Mouse (Mus musculus) lung, postnatal 0 days (tissue): ENCODE data around the gene Gm26938. TPM values are rescaled to one million over a fixed set of nuclear protein-coding genes. Genes with fewer than 3 reads are reported as not detected.

ENCODE experiments used
- ATAC-seq: fragments of 200-750 bp; cut with Nextera tagmentation; 2 replicates; pipeline ENCODE4 v1.8.0; 2017; ENCODE audit warnings: moderate library complexity
- DNase-seq: peaks from one replicate; pipeline ENCODE4 v3.0.0-alpha.2; 2016; ENCODE audit warnings: low spot score
- H3K27ac ChIP-seq: fragments of 300-500 bp; sonication (generic); 2 replicates; pipeline ENCODE4 v1.5.1; 2014; ENCODE audit warnings: antibody characterized with exemption, mild to moderate bottlenecking, low read length, mixed read lengths
- H3K27me3 ChIP-seq: fragments of 300-500 bp; sonication (generic); replicated peaks from 2 replicates; pipeline ENCODE4 v1.6.1; 2014; ENCODE audit warnings: low read length, mixed read lengths; ENCODE audit not compliant: insufficient read depth
- H3K36me3 ChIP-seq: fragments of 300-500 bp; sonication (generic); 2 replicates; pipeline ENCODE4 v1.6.1; 2014; ENCODE audit warnings: low read length, mixed read lengths; ENCODE audit not compliant: insufficient read depth
- H3K4me1 ChIP-seq: fragments of 300-500 bp; sonication (generic); 2 replicates; pipeline ENCODE4 v1.6.1; 2014; ENCODE audit warnings: antibody characterized with exemption, low read depth, low read length, mixed read lengths; ENCODE audit not compliant: insufficient read depth
- H3K4me2 ChIP-seq: fragments of 300-500 bp; sonication (generic); replicated peaks from 2 replicates; pipeline ENCODE4 v1.6.1; 2014; ENCODE audit warnings: low read depth, mild to moderate bottlenecking, low read length, moderate library complexity, mixed read lengths
- H3K4me3 ChIP-seq: fragments of 300-500 bp; sonication (generic); 2 replicates; pipeline ENCODE4 v1.5.1; 2014; ENCODE audit warnings: low read depth, low read length
- H3K9ac ChIP-seq: fragments of 300-500 bp; sonication (generic); replicated peaks from 2 replicates; pipeline ENCODE4 v1.6.1; 2014; ENCODE audit warnings: low read depth, mild to moderate bottlenecking
- H3K9me3 ChIP-seq: fragments of 300-500 bp; sonication (generic); 2 replicates; pipeline ENCODE4 v1.6.1; 2016; ENCODE audit warnings: low read length, mixed read lengths
- CTCF ChIP-seq: IDR thresholded peaks from 2 replicates; pipeline ENCODE4 v1.5.1; 2016; ENCODE audit warnings: antibody characterized with exemption, mild to moderate bottlenecking
- EP300 ChIP-seq: IDR thresholded peaks from 2 replicates; pipeline ENCODE4 v1.6.1; 2016; ENCODE audit warnings: antibody characterized with exemption, mild to moderate bottlenecking, control low read depth
- WGBS: fragments of 180-500 bp; shearing (Covaris S2); extraction: QIAGEN DNeasy Blood & Tissue Kit; methylation state at CpG from one replicate; pipeline ENCODE4 v1.1.7; 2014; 5-methylcytosine and 5-hydroxymethylcytosine counted together
- polyA plus RNA-seq: library from polyadenylated mRNA; unstranded; fragments of >200 nt; fragmentation: Nextera tagmentation; extraction: Ambion mirVana; gene quantifications from 2 replicates; pipeline ENCODE4 v1.2.1, GENCODE M21; 2015

The Gm26938 gene
- polyA plus RNA-seq = 0.33 TPM in 1 of 2 replicates, not detected in the other

DNA sequence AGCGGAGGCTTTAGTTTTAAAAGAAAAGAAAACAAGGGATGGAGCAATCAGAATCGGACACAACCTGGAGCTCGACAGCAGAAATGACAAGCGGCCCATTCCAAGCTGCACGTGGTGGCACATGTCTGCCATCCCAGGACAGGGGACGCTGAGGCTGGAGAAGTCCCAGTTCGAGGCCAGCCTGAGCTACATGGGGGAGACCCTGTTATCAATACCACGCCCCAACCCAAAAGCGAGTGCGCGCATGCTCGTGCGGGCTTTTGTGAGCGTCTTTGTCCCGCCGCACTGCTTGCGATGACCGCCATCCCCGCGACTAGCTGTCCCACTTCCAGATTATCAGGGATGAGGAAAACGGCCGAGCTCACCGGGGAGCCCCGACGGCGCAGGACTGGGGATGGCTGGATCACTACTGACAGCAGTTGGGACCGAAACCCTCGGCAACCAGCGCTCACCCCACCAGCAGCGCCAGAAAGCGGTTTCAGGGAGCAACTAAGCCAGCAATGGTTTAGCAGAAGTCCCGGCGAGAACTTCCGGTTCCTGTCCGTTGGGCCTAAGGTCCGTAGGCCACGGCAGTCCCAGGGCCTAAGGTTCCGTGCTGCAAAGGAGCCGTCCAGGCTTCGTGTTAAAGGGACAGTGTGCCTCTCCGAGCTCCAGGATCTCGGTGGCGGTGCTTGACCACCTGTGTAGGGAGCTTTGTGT lies at the start of gene Gm26938, which contains the start of gene Psmg3:
Gm26938 (minus strand) TSS at position 51 of the 699 bp plus-strand sequence.
Psmg3 (minus strand) TSS at position 529 of the 699 bp plus-strand sequence.
- Histone ChIP-seq H3K36me3 (peaks cover 4% of the 10 kb centered on the region; the same call in 1 of the 2 replicates), H3K4me2 (peak within 1 kb of the TSS; percentile 90), H3K4me1 (peaks cover 6% of the 10 kb centered on the region; the same call in 1 of the 2 replicates), H3K9ac (peak within 1 kb of the TSS; percentile 70), H3K4me3 (peak within 1 kb of the TSS; percentile 71), H3K9me3 (no peaks in the 10 kb centered on the region), H3K27ac (peak within 1 kb of the TSS; percentile 33), H3K27me3 (no peaks in the 10 kb centered on the region)
- 1% methylated on average over 43 of the region's 43 CpGs for WGBS
- ATAC-seq (peak; percentile 95), DNase-seq (peak; percentile 76)
- TF ChIP-seq CTCF (no peak), EP300 (no peak)

DNA sequence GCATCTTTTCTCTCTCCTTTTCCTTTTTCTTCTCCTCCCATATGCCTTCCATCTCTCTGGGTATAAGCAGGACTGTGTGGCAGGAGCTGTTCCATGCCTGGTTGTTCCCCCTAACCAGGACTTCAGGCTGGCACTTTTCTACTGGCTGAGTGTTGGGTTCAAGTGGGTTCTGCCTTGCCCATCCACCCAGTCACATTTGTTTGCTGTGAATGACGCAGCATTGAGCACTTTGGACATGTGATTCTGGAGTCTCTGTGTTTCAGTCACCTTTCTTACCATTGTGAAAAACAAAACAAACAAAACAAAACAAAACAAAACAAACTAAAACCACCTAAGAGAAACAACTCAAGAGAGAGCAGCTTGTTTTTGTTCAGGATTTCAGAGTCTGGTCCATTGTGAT lies 45.3 kb upstream of the Gm26938 start:
- no peak overlapping the region for H3K4me3 ChIP-seq
- no peaks in the 10 kb centered on the region for H3K4me1 ChIP-seq
- ATAC-seq = peak; percentile 32; the same call in 1 of the 2 replicates
- H3K36me3 ChIP-seq = no peaks in the 10 kb centered on the region
- H3K4me2 ChIP-seq = no peak overlapping the region
- H3K27me3 ChIP-seq = no peaks in the 10 kb centered on the region
- no peaks in the 10 kb centered on the region for H3K9me3 ChIP-seq
- no peak overlapping the region for H3K9ac ChIP-seq
- 47% methylated on average over 1 of the region's 1 CpGs for WGBS
- DNase-seq = peak; percentile 32
- H3K27ac ChIP-seq = no peak overlapping the region
- TF ChIP-seq EP300 (no peak), CTCF (no peak)

DNA sequence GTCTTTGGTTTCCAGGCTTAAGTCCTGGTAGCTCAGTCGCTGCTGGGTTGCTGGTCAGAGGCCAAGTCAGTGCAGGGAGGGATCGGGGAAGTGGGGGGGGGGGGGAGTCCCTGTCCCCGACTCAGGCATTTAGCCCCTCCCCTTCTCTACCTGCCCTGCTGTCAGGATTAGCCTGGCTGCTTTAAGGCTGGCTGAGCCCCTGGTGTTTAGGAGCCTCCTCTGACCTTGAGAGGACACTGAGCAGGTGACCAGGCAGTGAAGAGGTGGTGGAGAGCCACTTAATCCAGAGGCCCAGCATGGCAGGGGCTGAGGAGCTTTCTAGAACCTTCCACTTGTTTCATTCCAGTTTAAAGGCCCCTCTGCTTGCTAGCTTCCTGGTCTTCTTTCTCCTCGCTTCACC lies 44.7 kb upstream of the Gm26938 start:
- DNase-seq = peak; percentile 82
- 28% methylated on average over 3 of the region's 4 CpGs for whole genome bisulfite sequencing
- Histone ChIP-seq H3K36me3 (no peaks in the 10 kb centered on the region), H3K4me3 (no peak overlapping the region), H3K9me3 (no peaks in the 10 kb centered on the region), H3K27ac (no peak overlapping the region), H3K9ac (no peak overlapping the region), H3K4me1 (no peaks in the 10 kb centered on the region), H3K4me2 (no peak overlapping the region), H3K27me3 (no peaks in the 10 kb centered on the region)
- peak; percentile 99 for ATAC-seq
- no peak for TF ChIP-seq CTCF
- TF ChIP-seq EP300 = 0 out of 2 replicates have a peak, but pooled peaks have one; percentile 49

DNA sequence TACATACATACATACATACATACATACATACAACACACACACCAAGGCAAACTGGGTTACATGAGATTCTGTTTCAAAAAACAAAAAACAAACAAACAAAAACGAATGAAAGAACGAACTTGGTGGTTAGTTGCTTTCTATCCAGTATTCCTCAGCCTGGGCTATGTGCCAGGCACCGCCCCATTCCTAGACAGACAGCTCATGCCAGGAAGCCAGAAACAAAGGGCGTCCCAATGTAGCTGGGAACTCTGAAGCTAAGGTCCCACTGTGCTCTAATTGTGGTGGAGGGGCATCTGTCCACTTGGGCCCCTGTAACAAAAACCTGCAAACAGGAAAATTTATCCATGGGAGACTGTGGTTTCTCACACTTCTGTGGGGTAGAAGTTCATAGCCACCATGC lies 36.6 kb upstream of the Gm26938 start:
- Histone ChIP-seq H3K27me3 (no peaks in the 10 kb centered on the region), H3K36me3 (no peaks in the 10 kb centered on the region), H3K4me3 (no peak overlapping the region), H3K27ac (no peak overlapping the region), H3K9ac (no peak overlapping the region), H3K9me3 (no peaks in the 10 kb centered on the region), H3K4me2 (no peak overlapping the region), H3K4me1 (no peaks in the 10 kb centered on the region)
- TF ChIP-seq CTCF = no peak
- no peak for TF ChIP-seq EP300
- WGBS = 18% methylated on average over 4 of the region's 4 CpGs
- ATAC-seq = no peak
- DNase-seq = peak; percentile 75

DNA sequence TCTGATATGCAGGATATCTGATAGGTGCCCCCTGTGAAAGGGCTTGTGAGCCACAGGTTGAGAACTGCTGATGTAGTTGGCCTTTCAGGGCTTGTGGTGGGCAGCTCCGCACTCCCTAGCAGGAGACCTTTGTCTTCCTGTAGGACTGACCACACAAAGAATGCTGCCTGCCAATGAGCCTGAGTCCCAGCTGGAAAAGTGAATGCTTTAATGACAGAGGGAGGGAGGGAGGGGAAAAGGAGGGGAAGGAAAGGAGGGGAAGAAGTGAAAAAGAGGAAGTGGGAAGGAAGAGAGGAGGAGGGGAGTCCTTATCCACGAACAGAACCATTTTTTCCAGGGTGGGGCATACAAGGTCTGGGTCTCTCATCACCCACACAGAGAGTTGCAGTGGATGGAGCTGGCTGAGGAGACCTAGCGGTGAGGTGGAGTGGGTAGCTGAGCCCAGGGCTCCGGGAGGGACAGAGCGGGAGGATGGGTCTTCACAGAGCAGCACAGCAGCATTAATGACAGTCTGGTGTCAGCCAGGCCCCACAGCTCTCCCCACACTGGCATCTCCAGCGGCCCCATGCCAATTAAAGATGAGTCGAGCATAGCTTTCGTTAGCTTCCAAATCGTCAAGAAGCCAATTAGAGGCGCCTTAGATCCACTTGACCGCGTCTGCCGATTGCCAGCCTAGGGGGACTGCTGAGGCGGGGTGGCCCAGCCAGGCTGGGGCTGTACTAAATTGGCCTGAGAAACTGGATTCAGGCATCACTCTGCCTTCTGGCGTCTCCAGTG lies 34.3 kb upstream of the Gm26938 start:
- TF ChIP-seq CTCF = no peak
- no peak for TF ChIP-seq EP300
- Histone ChIP-seq H3K27me3 (no peaks in the 10 kb centered on the region), H3K4me3 (no peak overlapping the region), H3K27ac (no peak overlapping the region), H3K4me1 (no peaks in the 10 kb centered on the region), H3K9me3 (no peaks in the 10 kb centered on the region), H3K4me2 (no peak overlapping the region), H3K36me3 (no peaks in the 10 kb centered on the region), H3K9ac (no peak overlapping the region)
- DNase-seq = no peak
- no peak for ATAC-seq
- 59% methylated on average over 13 of the region's 15 CpGs for WGBS

DNA sequence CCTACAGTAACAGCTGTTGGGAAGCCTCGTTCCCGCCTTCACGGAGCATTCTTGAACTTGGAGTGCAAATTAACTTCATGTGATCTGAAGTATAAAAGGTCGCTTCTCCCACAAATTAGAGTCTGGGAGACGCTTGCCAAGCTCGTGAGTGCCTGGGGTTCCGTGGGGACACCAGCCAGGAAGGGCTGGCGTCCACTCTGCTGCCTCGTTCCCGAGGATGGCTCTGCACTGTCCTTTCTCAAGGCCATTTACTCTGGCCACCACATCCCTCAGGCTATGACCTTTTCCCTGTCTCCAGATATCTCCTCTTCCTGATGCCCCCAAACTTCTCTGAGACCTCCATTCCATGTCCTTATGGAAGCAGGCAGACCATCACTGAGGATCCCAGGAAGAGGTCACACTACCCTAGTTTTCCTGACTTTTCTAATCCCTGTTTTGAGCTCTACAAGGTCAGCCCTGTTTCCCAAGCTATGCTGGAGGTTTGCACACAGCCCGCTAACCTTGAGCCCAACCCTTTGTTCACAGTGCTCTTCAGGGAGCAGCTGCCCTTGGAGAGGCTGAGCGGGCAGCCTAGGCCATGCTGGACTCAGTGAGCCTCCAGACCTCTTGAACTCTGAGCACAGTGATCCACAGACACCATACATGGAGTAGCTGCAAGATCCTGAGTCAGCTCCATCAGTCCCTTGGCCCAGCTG lies 23.6 kb upstream of the Gm26938 start:
- no peak for DNase-seq

More for the DNA sequence above, 23.6 kb upstream of the Gm26938 start:
- no peaks in the 10 kb centered on the region for H3K4me1 ChIP-seq
- H3K4me3 ChIP-seq = no peak overlapping the region
- ATAC-seq = no peak
- no peak overlapping the region for H3K27ac ChIP-seq
- TF ChIP-seq EP300 (no peak), CTCF (no peak)
- no peaks in the 10 kb centered on the region for H3K36me3 ChIP-seq
- 70% methylated on average over 12 of the region's 12 CpGs for WGBS
- H3K9ac ChIP-seq = no peak overlapping the region
- no peaks in the 10 kb centered on the region for H3K9me3 ChIP-seq
- H3K4me2 ChIP-seq = no peak overlapping the region
- H3K27me3 ChIP-seq = no peaks in the 10 kb centered on the region
